9 mouse cellular contexts compared by ENCODE assay signal in genomic region chr8:115874789-115875188, GRCm38 (mm10).
DNase-seq lines count a peak whose midpoint lies in the region; ATAC-seq and TF ChIP-seq lines count a peak whose summit lies in the region.
"Had no signal": no experiment of that assay in that cellular context is flagged by ENCODE, and none has a peak within 500 bp of the region (broad histone marks: within the 10 kb centered on the region; RNA-seq: fewer than 3 reads in every experiment).

No protein-coding gene starts in this region.

- TF ChIP-seq POLR2A in heart, adult 2 months (IDR thresholded peaks at IDR 0.05; ENCODE audit: insufficient read depth, low read depth, low read length): no peak

- no peak overlapping the region for H3K4me3 ChIP-seq in limb, embryonic 15.5 days
- no peak overlapping the region for H3K4me3 ChIP-seq in heart, adult 2 months

- no peak for TF ChIP-seq CTCF in heart, adult 2 months (IDR thresholded peaks at IDR 0.05)

- peak; percentile 74; the same call in 1 of the 2 replicates for ATAC-seq in limb, embryonic 15.5 days (ENCODE audit: insufficient number of reproducible peaks, low FRiP score, low TSS enrichment, low read depth)

- intact Hi-C loops in gastrocnemius, postnatal 14 days (cut with DNase I; ENCODE audit: low total_unique reads): no loop called here
- intact Hi-C loops in gastrocnemius, postnatal 36 days (cut with DNase I): no loop called here
- intact Hi-C loops in heart, adult 2 months (cut with DNase I): no loop called here

- H3K79me2 ChIP-seq in heart, adult 2 months (replicated peaks; ENCODE audit: control insufficient read depth, insufficient read depth, low read length): no peaks in the 10 kb centered on the region

- H3K4me1 ChIP-seq in limb, embryonic 15.5 days: peaks cover 9% of the 10 kb centered on the region
- H3K4me1 ChIP-seq in heart, adult 2 months (ENCODE audit: control insufficient read depth, insufficient read depth, low read length): no peaks in the 10 kb centered on the region

- DNase-seq in gastrocnemius, postnatal 14 days: peak; percentile 22
- no peak for DNase-seq in gastrocnemius, postnatal 36 days
- peak; percentile 38 for DNase-seq in right cerebral cortex, postnatal 4 days
- no peak for DNase-seq in right cerebral cortex, postnatal 36 days (ENCODE audit: low spot score in 2 of 2)
- no peak for DNase-seq in adrenal gland, adult 2 months
- DNase-seq in heart, adult 2 months: no peak
- DNase-seq in cerebellum, adult 9-11 months: no peak
- DNase-seq: thymus, postnatal 14 days had no signal

- H3K9me3 ChIP-seq in limb, embryonic 15.5 days: no peaks in the 10 kb centered on the region

- H3K27ac ChIP-seq in limb, embryonic 15.5 days: no peak overlapping the region
- no peak overlapping the region for H3K27ac ChIP-seq in heart, adult 2 months

- no peak for TF ChIP-seq EP300 in heart, adult 2 months (IDR thresholded peaks at IDR 0.05; ENCODE audit: insufficient read depth, low read depth, low read length)

- no peak overlapping the region for H3K4me2 ChIP-seq in limb, embryonic 15.5 days

- H3K9ac ChIP-seq in limb, embryonic 15.5 days: no peak overlapping the region
- H3K9ac ChIP-seq in heart, adult 2 months (ENCODE audit: low read depth, low read length): no peak overlapping the region

- no peaks in the 10 kb centered on the region for H3K27me3 ChIP-seq in limb, embryonic 15.5 days
- no peaks in the 10 kb centered on the region for H3K27me3 ChIP-seq in heart, adult 2 months (ENCODE audit: control insufficient read depth, insufficient read depth, low read length)

- no peaks in the 10 kb centered on the region for H3K36me3 ChIP-seq in limb, embryonic 15.5 days
- no peaks in the 10 kb centered on the region for H3K36me3 ChIP-seq in heart, adult 2 months (ENCODE audit: control insufficient read depth, insufficient read depth, low read length)

- WGBS in limb, embryonic 15.5 days: 26% methylated on average over 7 of the region's 7 CpGs
- WGBS in heart, adult 2 months: 62% methylated on average over 7 of the region's 7 CpGs

Comparison
In these comparisons a context has a peak if more than half of its experiments do, and no peak if none do; other contexts are left out.
1. DNase-seq: peak in gastrocnemius, postnatal 14 days (single experiment) and right cerebral cortex, postnatal 4 days (single experiment); none in gastrocnemius, postnatal 36 days (0 of 2), right cerebral cortex, postnatal 36 days (0 of 2), adrenal gland, adult 2 months (single experiment), heart, adult 2 months (0 of 2) and cerebellum, adult 9-11 months (single experiment).